Mouse (Mus musculus) v-Abl transformed pro-B cells (cell line): ENCODE results near the gene Klhl26.

Source experiments
- in situ Hi-C, 2 experiments: fragments of 400-800 bp; cut with MboI; formaldehyde crosslinking; loops; one replicate each; pipeline ENCODE4 v1.15.1; 2025; ENCODE audit not compliant: unreplicated experiment in 2 of 2

Klhl26 gene

DNA sequence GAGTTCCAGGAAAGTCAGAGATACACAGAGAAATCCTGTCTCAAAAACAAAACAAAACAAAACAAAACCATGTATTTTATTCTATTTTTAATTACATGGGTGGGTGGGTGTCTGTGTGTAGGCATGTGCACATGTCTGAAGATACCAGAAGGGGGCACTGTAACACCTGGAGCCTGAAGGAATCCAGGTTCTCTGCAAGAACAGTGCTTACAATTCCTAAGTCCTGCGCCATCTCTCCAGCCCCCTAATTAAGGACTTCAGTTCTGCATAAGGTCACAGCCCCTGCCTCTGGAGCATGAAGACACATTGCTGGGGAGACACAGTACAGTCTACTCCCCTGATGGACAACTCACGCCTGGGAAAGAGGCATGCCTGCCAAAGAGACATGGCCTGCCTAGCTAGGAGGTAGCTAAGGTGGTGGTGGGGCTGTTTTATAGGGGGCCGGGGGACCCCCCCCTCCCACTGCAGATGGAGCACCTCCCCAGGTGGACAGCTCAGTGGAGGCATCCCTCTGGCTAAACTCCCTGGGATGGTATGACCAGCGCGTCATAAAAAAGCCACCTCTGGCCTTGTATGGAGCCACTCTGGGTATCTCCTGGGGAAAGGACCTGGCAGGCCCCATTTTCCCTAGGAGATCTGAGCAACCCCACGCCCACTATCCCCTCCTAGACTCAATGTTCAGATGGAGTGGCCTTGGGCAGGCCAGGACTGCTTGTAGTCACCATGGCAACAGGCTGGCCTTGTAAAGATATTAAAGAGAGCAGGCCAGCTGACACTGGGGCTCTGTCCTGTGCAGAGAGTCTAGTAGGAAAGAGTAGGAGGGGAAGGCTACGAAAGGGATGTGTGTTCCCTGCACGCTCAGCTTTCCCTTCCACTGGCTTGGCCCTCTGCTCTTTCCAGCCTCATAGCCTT lies 61.0 kb downstream of the Klhl26 start:
- in situ Hi-C loops: loop anchor here in 1 of 2 experiments (5.0 to 10.0 kb wide), 2 partner anchors 92 to 169 kb away; partner anchors contain the start of gene Rex1bd

GRCm38 (mm10) chr8:70414310-70414946 lies 62.3 kb downstream of the Klhl26 start:
- in situ Hi-C loops: loop anchor here (5.0 to 10.0 kb wide), 2 partner anchors 88 to 170 kb away; no protein-coding TSS in a partner anchor

DNA sequence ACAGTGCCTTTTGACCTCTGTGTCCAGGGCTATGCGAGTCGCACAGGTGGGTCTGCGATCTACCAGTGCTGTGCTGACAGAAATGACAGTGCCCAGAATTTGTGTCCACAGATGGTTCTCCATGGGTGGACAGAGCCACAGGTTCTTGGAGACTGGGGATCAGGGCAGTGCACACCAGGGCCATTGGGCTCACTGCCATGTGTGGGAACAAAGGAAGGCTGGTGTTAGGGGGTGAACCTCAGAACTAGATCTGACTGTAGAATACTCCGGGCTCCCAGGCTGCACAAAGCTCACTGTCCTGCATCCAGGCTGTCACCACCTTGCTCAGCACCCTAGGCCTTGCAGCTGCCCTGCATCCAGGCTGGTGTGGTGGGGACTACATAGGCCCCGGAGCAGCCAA lies 66.5 kb downstream of the Klhl26 start:
- in situ Hi-C loops: loop anchor here (5.0 to 10.0 kb wide), 2 partner anchors 92 to 175 kb away; no protein-coding TSS in a partner anchor

- in situ Hi-C loops: no loop called here
Measured at GRCm38 (mm10) chr8:70409455-70409871, 67.3 kb downstream of the Klhl26 start.

DNA sequence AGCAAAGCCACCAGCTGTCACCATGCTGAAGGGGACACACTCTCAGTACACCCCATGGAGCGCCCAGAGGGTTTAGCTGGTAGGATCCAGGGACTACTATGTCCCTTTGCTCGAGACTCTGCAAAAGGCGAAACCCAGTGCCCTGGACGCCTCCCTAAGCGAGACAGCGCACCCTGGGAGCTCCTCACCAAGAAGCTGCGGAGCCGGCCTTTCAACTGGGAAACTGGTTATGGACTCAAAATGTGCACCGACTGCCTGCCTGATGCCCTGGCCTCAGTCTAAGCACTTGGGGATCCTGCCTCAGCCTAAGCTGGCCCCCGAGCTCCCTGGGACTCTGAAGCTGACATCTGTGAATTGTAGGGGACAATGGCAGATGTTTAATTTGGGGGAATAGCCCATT lies 67.7 kb downstream of the Klhl26 start:
- in situ Hi-C loops: no loop called here

DNA sequence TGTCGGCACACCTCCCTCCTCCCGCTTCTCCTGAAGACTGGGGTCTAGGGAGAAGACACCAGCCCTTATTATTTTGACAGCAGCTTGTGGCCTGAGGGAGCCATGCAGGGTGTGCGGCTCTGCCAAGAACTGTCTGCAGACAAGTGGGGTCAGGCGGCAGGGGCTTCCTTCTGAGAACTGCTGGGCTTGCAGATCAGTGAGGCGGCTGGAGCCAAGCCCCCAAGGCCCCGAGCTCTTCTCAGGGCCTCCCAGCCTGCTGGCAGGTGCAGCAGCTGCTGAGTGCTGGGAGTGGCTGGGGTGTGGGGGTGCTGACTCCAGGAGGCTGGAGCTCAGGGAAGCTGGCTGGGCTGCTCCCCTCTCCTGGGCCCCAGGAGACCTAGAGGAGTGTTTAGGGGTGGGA lies 68.5 kb downstream of the Klhl26 start:
- in situ Hi-C loops: no loop called here

DNA sequence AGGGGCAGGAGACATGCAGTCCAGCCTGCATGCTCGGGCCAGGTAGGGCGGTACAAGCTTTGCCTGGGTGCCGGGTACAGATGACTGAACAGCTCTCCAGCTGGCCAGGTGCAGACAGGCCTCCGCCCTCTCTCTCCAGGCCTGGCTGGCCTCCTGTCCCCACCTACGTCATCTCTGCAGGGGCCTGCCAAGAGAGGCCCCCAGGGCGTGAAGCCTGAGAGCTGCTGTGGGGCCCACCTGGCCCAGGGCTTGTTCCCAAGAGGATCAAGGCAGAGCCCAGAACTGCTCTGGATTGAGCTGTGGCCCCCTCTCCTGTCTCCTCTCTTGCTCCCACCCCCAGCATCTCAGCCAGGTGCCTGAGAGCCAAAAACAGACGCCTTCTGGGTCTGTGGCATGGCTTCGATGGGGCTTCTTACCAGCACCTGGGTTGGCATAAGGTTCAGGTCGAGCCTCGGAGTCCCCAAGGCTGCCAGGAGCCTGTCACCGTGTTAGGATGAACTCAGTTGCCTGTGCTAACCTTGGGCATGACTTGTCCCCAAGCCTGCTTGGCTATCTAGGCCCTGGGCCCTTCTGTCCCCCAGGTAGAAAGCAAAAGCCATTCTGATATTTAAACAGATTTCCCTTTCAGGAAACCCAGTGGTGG lies 70.2 kb downstream of the Klhl26 start:
- in situ Hi-C loops: no loop called here

DNA sequence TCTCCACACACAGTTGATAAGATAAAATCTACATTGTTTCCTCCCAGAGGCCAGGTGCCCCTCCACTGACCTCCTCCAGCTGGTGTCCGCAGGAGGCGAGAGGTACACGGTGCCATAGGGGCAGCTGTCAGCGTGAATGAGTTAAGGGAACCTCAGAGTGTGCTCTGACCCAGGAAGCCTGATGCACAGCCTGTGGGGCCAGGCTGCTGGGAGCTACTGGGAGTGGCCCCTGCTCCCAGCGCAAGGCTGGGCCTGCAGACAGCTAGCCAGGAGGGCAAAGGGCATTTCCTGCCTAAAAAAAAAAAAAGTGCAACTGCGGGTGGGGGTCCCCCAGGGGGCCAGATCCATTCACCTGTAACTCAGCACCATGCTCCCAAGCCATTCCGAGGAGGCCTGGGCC lies 71.6 kb downstream of the Klhl26 start:
- in situ Hi-C loops: no loop called here

- in situ Hi-C loops: no loop called here
Measured at GRCm38 (mm10) chr8:70404212-70404611, 72.6 kb downstream of the Klhl26 start.
